Mouse (Mus musculus): Measurements from ENCODE around the gene Zc3h18. TPM values are rescaled to one million over a fixed set of nuclear protein-coding genes. Genes with fewer than 3 reads are reported as not detected.

The Zc3h18 gene
- polyA plus RNA-seq, 1 experiment from 2014 or later, result 45.8 TPM

GRCm38 (mm10) chr8:122432443-122433268 lies 56.2 kb downstream of the Zc3h18 start, which contains the start of gene Cyba:
Gene Cyba, minus strand, starts transcription at chr8:122432930.
- peaks cover 7% of the 10 kb centered on the region for H3K4me1 ChIP-seq (ENCODE audit: control insufficient read depth, insufficient read depth, low read length)
- H3K9ac ChIP-seq (ENCODE audit: low read length), result peak within 1 kb of the TSS; percentile 63
- ATAC-seq (ENCODE audit: insufficient number of reproducible peaks, low FRiP score, low TSS enrichment, low read depth), result peak; percentile 63
- peak; percentile 74 for DNase-seq (ENCODE audit: low spot score)
- H3K36me3 ChIP-seq (ENCODE audit: control insufficient read depth, insufficient read depth, low read length), result peaks cover 13% of the 10 kb centered on the region; the same call in 1 of the 2 replicates
- no peak within 1 kb of the TSS for H3K27ac ChIP-seq (replicated peaks; ENCODE audit: low read depth, low read length)
- H3K4me3 ChIP-seq (ENCODE audit: low read depth, low read length), result peak within 1 kb of the TSS; percentile 35
- H3K27me3 ChIP-seq (ENCODE audit: control insufficient read depth, insufficient read depth, low read length), result no peaks in the 10 kb centered on the region
- H3K9me3 ChIP-seq (ENCODE audit: control insufficient read depth, low read length), result no peaks in the 10 kb centered on the region
- H3K4me2 ChIP-seq (ENCODE audit: low read depth, severe bottlenecking), result peak within 1 kb of the TSS; percentile 70
- 4% methylated on average over 45 of the region's 45 CpGs for WGBS

DNA sequence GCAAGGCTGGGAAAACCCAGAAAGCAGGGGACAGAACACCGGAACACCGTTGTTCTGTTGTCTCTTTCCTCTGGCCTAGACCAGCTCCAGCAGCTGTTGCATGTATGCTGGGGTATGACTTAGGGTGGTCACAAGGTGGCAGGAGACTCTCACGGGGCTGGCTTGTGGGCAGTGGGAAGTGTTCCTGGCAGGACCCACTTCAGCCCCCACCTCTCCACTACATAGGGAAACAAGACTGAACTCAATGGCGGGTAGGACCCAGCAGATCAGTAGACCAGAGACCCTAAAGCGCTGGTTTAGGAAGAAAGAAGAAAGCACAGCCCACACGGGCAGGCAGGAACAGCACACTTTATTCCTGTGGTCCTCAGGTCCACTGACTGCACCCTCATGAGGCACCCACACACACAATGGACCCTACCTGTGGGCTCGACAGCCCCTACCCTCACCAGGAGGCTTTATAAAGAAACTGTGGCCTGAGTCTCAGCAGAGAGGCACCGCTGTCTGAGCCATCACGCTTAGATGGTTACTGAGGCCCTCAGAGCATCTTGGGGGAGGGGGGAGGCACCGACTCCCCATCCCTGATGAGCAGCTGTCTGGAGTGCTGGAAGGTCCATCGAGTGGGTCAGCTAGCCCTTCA lies 57.0 kb downstream of the Zc3h18 start:
- Histone ChIP-seq H3K27ac (replicated peaks; ENCODE audit: low read depth, low read length) (no peak overlapping the region), H3K27me3 (ENCODE audit: control insufficient read depth, insufficient read depth, low read length) (no peaks in the 10 kb centered on the region), H3K9ac (ENCODE audit: low read length) (no peak overlapping the region), H3K4me2 (ENCODE audit: low read depth, severe bottlenecking) (peak overlapping the region; percentile 70; the same call in 1 of the 2 replicates), H3K36me3 (ENCODE audit: control insufficient read depth, insufficient read depth, low read length) (peaks cover 15% of the 10 kb centered on the region), H3K9me3 (ENCODE audit: control insufficient read depth, low read length) (no peaks in the 10 kb centered on the region), H3K4me3 (ENCODE audit: low read depth, low read length) (no peak overlapping the region), H3K4me1 (ENCODE audit: control insufficient read depth, insufficient read depth, low read length) (peaks cover 9% of the 10 kb centered on the region)
- DNase-seq (ENCODE audit: low spot score) (no peak), ATAC-seq (ENCODE audit: insufficient number of reproducible peaks, low FRiP score, low TSS enrichment, low read depth) (no peak)
- 71% methylated on average over 11 of the region's 11 CpGs for WGBS

- Histone ChIP-seq H3K9ac (ENCODE audit: low read length) (no peak overlapping the region), H3K4me3 (ENCODE audit: low read depth, low read length) (no peak overlapping the region), H3K4me1 (ENCODE audit: control insufficient read depth, insufficient read depth, low read length) (peaks cover 9% of the 10 kb centered on the region), H3K27me3 (ENCODE audit: control insufficient read depth, insufficient read depth, low read length) (no peaks in the 10 kb centered on the region), H3K9me3 (ENCODE audit: control insufficient read depth, low read length) (no peaks in the 10 kb centered on the region), H3K36me3 (ENCODE audit: control insufficient read depth, insufficient read depth, low read length) (peaks cover 17% of the 10 kb centered on the region), H3K27ac (replicated peaks; ENCODE audit: low read depth, low read length) (no peak overlapping the region), H3K4me2 (ENCODE audit: low read depth, severe bottlenecking) (no peak overlapping the region)
- ATAC-seq (ENCODE audit: insufficient number of reproducible peaks, low FRiP score, low TSS enrichment, low read depth), result no peak
- WGBS, result 90% methylated on average over 6 of the region's 6 CpGs
- DNase-seq (ENCODE audit: low spot score), result no peak
Observed at GRCm38 (mm10) chr8:122435375-122435774, 59.0 kb downstream of the Zc3h18 start.

DNA sequence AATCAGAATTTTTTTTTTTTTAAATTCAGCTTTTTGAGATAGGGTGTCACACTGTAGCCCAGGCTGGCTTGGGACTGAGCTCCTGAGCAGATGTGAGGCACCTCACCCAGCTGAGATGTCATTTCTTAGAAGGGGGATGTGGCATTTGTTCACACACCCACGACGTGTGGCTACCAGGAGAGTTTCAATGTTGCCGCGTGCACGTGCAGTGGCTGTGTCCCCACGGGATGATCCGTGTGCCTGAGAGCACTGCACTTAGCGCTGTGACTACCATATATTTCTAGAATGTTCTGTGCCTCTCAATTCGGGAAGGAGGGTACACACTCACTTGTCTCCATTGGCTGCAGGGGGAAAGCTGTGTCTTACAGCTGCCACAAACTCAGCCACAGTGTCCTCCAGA lies 59.7 kb downstream of the Zc3h18 start:
- Histone ChIP-seq H3K4me1 (ENCODE audit: control insufficient read depth, insufficient read depth, low read length) (peaks cover 9% of the 10 kb centered on the region), H3K9ac (ENCODE audit: low read length) (no peak overlapping the region), H3K27me3 (ENCODE audit: control insufficient read depth, insufficient read depth, low read length) (no peaks in the 10 kb centered on the region), H3K36me3 (ENCODE audit: control insufficient read depth, insufficient read depth, low read length) (peaks cover 17% of the 10 kb centered on the region), H3K9me3 (ENCODE audit: control insufficient read depth, low read length) (no peaks in the 10 kb centered on the region), H3K27ac (replicated peaks; ENCODE audit: low read depth, low read length) (no peak overlapping the region), H3K4me3 (ENCODE audit: low read depth, low read length) (no peak overlapping the region), H3K4me2 (ENCODE audit: low read depth, severe bottlenecking) (no peak overlapping the region)
- DNase-seq (ENCODE audit: low spot score) (no peak), ATAC-seq (ENCODE audit: insufficient number of reproducible peaks, low FRiP score, low TSS enrichment, low read depth) (no peak)
- WGBS, result 96% methylated on average over 9 of the region's 9 CpGs

- peaks cover 17% of the 10 kb centered on the region for H3K36me3 ChIP-seq (ENCODE audit: control insufficient read depth, insufficient read depth, low read length)
- no peaks in the 10 kb centered on the region for H3K9me3 ChIP-seq (ENCODE audit: control insufficient read depth, low read length)
- DNase-seq (ENCODE audit: low spot score) (no peak), ATAC-seq (ENCODE audit: insufficient number of reproducible peaks, low FRiP score, low TSS enrichment, low read depth) (no peak)
- no peak overlapping the region for H3K27ac ChIP-seq (replicated peaks; ENCODE audit: low read depth, low read length)
- no peaks in the 10 kb centered on the region for H3K27me3 ChIP-seq (ENCODE audit: control insufficient read depth, insufficient read depth, low read length)
- WGBS, result 84% methylated on average over 20 of the region's 20 CpGs
- H3K4me3 ChIP-seq (ENCODE audit: low read depth, low read length), result no peak overlapping the region
- peaks cover 8% of the 10 kb centered on the region for H3K4me1 ChIP-seq (ENCODE audit: control insufficient read depth, insufficient read depth, low read length)
- H3K4me2 ChIP-seq (ENCODE audit: low read depth, severe bottlenecking), result no peak overlapping the region
- no peak overlapping the region for H3K9ac ChIP-seq (ENCODE audit: low read length)
Observed at GRCm38 (mm10) chr8:122436586-122437125, 60.2 kb downstream of the Zc3h18 start.

- Histone ChIP-seq H3K4me2 (ENCODE audit: low read depth, severe bottlenecking) (no peak overlapping the region), H3K4me3 (ENCODE audit: low read depth, low read length) (no peak overlapping the region), H3K27ac (replicated peaks; ENCODE audit: low read depth, low read length) (no peak overlapping the region), H3K9me3 (ENCODE audit: control insufficient read depth, low read length) (no peaks in the 10 kb centered on the region), H3K27me3 (ENCODE audit: control insufficient read depth, insufficient read depth, low read length) (no peaks in the 10 kb centered on the region), H3K36me3 (ENCODE audit: control insufficient read depth, insufficient read depth, low read length) (peaks cover 17% of the 10 kb centered on the region), H3K9ac (ENCODE audit: low read length) (no peak overlapping the region), H3K4me1 (ENCODE audit: control insufficient read depth, insufficient read depth, low read length) (peaks cover 5% of the 10 kb centered on the region; the same call in 1 of the 2 replicates)
- 86% methylated on average over 13 of the region's 13 CpGs for WGBS
- ATAC-seq (ENCODE audit: insufficient number of reproducible peaks, low FRiP score, low TSS enrichment, low read depth) (no peak), DNase-seq (ENCODE audit: low spot score) (no peak)
Observed at GRCm38 (mm10) chr8:122437708-122438331, 61.4 kb downstream of the Zc3h18 start.

GRCm38 (mm10) chr8:122439336-122439735 lies 62.9 kb downstream of the Zc3h18 start:
- Histone ChIP-seq H3K4me3 (ENCODE audit: low read depth, low read length) (no peak overlapping the region), H3K4me2 (ENCODE audit: low read depth, severe bottlenecking) (no peak overlapping the region), H3K27me3 (ENCODE audit: control insufficient read depth, insufficient read depth, low read length) (no peaks in the 10 kb centered on the region), H3K36me3 (ENCODE audit: control insufficient read depth, insufficient read depth, low read length) (peaks cover 15% of the 10 kb centered on the region), H3K27ac (replicated peaks; ENCODE audit: low read depth, low read length) (no peak overlapping the region), H3K4me1 (ENCODE audit: control insufficient read depth, insufficient read depth, low read length) (peaks cover 5% of the 10 kb centered on the region; the same call in 1 of the 2 replicates), H3K9me3 (ENCODE audit: control insufficient read depth, low read length) (no peaks in the 10 kb centered on the region), H3K9ac (ENCODE audit: low read length) (no peak overlapping the region)
- 96% methylated on average over 16 of the region's 16 CpGs for WGBS
- ATAC-seq (ENCODE audit: insufficient number of reproducible peaks, low FRiP score, low TSS enrichment, low read depth) (no peak), DNase-seq (ENCODE audit: low spot score) (no peak)

GRCm38 (mm10) chr8:122441326-122441725 lies 64.9 kb downstream of the Zc3h18 start:
- no peak overlapping the region for H3K27ac ChIP-seq (replicated peaks; ENCODE audit: low read depth, low read length)
- 90% methylated on average over 1 of the region's 1 CpGs for WGBS
- ATAC-seq (ENCODE audit: insufficient number of reproducible peaks, low FRiP score, low TSS enrichment, low read depth) (no peak), DNase-seq (ENCODE audit: low spot score) (no peak)
- H3K9ac ChIP-seq (ENCODE audit: low read length), result no peak overlapping the region
- H3K36me3 ChIP-seq (ENCODE audit: control insufficient read depth, insufficient read depth, low read length), result peaks cover 10% of the 10 kb centered on the region
- no peaks in the 10 kb centered on the region for H3K9me3 ChIP-seq (ENCODE audit: control insufficient read depth, low read length)
- 0 out of 2 replicates have a peak, but pooled peaks cover 2% of the 10 kb centered on the region for H3K27me3 ChIP-seq (ENCODE audit: control insufficient read depth, insufficient read depth, low read length)
- no peak overlapping the region for H3K4me2 ChIP-seq (ENCODE audit: low read depth, severe bottlenecking)
- no peak overlapping the region for H3K4me3 ChIP-seq (ENCODE audit: low read depth, low read length)
- peaks cover 5% of the 10 kb centered on the region; the same call in 1 of the 2 replicates for H3K4me1 ChIP-seq (ENCODE audit: control insufficient read depth, insufficient read depth, low read length)

Data from limb, embryonic 11.5 days (tissue).